Mouse (Mus musculus) megakaryocyte progenitor cell, adult 5-6 weeks (primary cell): Measurements from ENCODE around the gene Syt3. TPM values are rescaled to one million over a fixed set of nuclear protein-coding genes. Genes with fewer than 3 reads are reported as not detected.

Experiments used
- ATAC-seq: replicated peaks from 2 replicates; pipeline ENCODE4 v1.8.0; 2016; ENCODE audit warnings: mild to moderate bottlenecking, moderate TSS enrichment, inconsistent platforms; ENCODE audit not compliant: poor library complexity
- total RNA-seq, 2 experiments: library from RNA; stranded (forward) in 1 of 2; stranded (reverse) in 1 of 2; fragments of 157-497, 149-512 nt in 1 of 2; fragments of 200-1000 nt in 1 of 2; gene quantifications; 2 replicates each; pipeline versions ENCODE4 v1.2.3 to v1.2.4; 2015 to 2017

The Syt3 gene
- total RNA-seq, 2 experiments from 2014 or later: 0.12 to 0.22 TPM

- no peak for ATAC-seq
Observed at GRCm38 (mm10) chr7:44356590-44357481, 27.1 kb upstream of the Syt3 start.

GRCm38 (mm10) chr7:44357531-44357930, 26.4 kb upstream of the Syt3 start:
- ATAC-seq: no peak

GRCm38 (mm10) chr7:44358012-44358411, 25.9 kb upstream of the Syt3 start:
- no peak for ATAC-seq

- no peak for ATAC-seq
Observed at GRCm38 (mm10) chr7:44358886-44359654, 24.8 kb upstream of the Syt3 start.

DNA sequence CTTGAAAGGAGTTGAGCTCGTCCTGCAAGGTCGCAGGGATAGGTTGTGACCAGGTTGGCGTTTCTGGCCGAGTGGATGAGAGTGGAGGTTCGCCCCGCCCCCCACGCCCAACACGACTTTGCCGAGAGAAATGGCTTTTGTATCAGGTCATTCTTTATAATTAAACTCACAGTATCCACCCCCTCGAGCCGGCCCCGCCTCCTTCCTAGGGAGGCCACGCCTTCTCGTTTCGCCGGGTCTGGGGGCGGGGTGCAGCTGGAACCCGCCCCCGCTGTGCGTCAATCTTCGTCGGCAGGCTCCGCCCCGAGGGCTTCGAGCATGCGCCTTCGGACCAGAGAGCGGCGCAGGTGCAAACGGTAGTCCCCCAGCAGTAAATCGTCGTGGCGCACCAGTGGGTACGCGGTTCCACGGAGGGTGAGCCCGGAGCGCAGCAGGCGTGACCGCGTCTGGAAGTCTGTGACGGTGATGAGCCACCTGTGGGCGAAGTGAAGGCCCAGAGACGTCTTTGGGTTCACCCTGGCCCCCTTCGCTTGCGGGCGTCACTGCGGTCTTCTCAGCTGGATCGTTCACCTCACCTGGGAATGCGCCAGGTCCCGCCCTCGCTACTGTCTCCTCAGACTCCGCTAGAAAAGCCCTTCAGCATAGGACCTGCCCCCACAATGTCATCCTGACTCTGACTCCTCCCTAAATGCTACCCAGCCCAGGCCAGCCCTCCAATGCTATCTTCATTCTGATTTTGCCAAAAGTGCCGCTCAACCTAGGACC, 23.8 kb upstream of the Syt3 start:
- ATAC-seq: peak; percentile 90

DNA sequence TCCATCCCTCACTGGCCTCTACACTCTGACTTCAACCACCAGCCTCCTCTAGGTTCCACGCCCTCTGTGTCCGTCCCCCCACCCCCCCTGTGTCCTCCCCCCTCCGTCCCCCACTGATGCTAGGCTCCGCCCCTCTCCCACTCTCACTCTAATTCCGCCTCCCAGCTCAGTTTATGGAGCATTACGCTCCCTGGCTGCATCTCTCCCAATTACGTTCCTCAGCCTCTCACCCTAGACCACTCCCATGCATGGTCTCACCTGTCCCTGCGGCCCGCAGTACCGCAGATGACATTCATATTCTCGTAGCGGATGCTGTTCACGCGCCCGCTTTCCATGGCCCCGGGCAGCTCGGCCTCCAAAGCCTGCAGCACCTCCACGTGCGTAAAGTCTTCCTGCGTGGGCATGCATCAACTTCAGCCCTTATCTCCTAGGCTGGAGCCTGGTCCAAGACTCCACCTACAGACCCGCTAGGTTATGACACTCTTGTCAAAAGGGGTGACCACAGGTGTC, 23.1 kb upstream of the Syt3 start:
- ATAC-seq: no peak

- ATAC-seq: no peak
Observed at GRCm38 (mm10) chr7:44372678-44373077, 11.2 kb upstream of the Syt3 start.

DNA sequence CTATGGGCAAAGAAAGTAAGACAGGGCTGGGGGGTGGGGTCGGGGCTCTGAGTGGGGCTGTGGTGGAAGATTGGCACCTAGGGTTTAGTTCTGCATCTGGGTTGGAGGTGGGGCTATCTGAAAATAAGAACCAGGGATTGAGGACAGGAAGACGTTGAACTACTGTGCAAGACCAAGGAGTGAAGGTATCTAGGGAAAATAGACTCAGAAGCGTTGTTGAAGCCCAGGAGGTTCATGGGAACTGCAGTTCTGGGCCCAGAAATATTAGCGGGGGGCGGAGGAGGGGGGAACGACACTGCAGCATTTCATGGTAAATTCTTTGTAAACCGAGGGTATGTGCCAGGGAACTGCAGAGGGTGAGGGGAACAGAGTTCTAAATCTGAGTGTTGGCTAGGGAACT, 10.4 kb upstream of the Syt3 start:
- peak; percentile 34; the same call in 1 of the 2 replicates for ATAC-seq

DNA sequence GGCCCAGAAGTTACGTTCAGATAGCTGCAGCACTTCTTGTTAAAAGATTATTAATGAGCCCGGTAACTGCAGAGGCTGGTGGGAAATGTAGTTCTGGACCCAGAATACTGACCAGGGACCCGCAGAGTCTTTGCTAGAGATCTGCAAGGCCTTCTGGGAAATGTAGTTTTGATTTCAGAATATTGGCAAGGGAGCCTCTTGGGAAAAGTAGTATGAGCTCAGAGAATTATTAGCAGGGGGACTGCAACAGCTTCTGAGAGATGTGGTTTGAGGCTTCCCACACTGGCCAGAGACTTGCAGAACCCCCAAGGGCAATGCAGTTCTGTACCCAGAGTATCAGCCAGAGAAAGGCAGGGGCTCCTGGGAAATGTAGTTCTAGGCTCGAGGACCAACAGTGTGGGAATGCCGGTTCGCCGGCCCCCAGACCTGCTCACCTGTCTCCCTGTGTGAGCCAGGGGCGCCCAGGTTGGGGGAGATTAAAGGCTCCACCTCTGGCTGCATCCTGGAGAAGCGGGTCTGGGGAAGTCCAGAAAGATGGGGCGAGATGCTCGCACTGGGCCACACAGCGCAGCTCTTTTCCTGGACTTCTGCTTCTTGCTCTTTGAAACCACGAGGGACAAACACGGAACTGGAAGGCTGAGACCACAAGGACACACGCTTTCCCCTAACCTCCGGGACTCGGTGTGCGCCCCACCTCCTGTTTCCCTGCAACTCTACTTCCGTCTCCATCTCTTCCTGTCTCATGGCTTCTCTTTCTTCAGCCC, 9.8 kb upstream of the Syt3 start:
- peak; percentile 92 for ATAC-seq

- ATAC-seq: no peak
Observed at GRCm38 (mm10) chr7:44374756-44375155, 9.1 kb upstream of the Syt3 start.

DNA sequence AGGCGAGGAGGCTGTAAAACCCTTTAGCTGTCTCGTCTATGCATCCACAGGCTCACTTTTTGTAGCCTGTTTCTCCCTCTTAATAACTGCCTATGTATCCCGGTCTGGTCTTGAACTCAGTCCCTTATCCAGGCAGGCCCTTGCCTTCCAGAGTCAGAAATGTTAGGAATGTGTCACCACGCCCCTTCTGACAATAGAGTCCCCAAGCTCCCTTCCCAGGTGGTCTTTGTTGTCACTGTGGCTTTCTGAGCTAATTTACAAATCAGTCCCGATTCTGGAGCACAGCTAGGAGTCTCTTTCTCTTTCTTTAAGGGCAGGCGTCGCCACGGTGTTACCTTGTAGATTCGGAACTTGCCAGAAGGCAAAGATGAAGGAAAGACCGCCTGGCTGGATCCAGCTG, 8.7 kb upstream of the Syt3 start:
- ATAC-seq: no peak

- ATAC-seq: no peak
Observed at GRCm38 (mm10) chr7:44375793-44376192, 8.1 kb upstream of the Syt3 start.

DNA sequence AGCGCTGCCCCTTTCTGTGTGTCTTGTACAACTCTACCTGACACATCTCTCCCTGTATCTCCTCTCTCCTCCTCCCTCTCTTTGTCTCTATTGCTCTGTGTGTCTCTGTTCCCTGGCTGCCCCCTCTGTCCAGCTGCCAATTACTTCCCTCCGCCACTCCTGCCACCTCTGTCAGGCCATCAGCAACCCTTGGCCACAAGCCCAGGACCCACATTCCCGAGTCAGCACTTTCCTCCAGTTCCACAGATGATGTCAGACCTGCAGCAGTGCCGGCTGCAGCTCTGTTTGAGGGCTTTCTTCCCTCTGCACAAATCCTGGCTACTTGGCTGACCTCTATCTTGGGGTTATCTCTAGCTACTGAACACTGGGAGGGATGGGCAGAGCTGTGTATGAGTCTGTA, 5.6 kb upstream of the Syt3 start:
- ATAC-seq: no peak

- no peak for ATAC-seq
Observed at GRCm38 (mm10) chr7:44382541-44382940, 1.4 kb upstream of the Syt3 start.

- ATAC-seq: peak; percentile 29; the same call in 1 of the 2 replicates
Observed at GRCm38 (mm10) chr7:44384716-44385059, 786 bp downstream of the Syt3 start.

GRCm38 (mm10) chr7:44385720-44386119, 1.8 kb downstream of the Syt3 start, which contains the start of gene 1700008O03Rik:
TSS of gene 1700008O03Rik (minus strand) at chr7:44385820.
- no peak for ATAC-seq

DNA sequence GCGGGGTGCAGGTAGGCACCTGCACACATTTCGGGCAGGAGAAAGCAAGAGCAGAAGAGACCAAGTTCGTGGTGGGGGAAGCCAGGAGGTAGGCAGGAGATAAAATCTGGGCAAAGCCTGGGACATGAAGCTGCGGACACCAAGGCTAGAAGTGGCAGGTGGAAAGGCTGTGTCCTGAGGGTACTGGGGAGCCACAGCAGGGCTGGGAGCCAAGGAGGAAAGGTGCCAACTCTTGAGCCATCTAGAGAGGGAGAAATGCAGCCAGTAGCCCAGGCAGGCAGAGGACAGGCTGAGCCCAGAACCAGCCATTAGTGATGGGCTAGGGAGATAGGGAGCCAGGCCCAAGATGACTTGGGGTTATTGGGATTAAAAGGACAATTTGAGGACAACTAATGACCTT, 7.9 kb downstream of the Syt3 start:
- ATAC-seq: no peak

DNA sequence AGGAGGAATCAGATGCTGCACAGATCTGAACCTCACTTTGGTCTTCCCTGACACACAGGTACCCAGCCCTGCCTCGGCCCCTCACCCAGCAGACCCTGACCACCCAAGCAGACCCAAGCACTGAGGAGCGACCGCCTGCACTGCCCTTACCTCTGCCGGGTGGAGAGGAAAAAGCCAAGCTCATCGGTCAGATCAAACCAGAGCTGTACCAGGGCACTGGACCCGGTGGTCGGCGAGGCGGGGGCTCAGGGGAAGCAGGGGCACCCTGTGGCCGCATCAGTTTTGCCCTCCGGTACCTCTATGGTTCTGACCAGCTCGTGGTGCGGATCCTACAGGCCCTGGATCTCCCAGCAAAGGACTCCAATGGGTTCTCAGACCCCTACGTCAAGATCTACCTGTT, 8.4 kb downstream of the Syt3 start:
- ATAC-seq: no peak

DNA sequence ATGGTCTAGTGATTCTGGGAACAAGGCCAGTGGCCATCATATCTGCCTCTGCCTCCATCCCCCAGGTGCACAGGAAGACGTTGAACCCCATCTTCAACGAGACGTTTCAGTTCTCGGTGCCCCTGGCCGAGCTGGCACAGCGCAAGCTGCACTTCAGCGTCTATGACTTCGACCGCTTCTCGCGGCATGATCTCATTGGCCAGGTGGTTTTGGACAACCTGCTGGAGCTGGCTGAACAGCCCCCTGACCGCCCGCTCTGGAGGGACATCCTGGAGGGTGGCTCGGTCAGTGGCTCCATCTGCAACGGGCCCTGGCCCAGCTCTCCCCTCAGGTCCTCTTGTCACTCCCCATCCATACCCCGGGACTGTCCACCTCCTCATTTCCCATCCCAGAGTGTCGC, 9.4 kb downstream of the Syt3 start:
- ATAC-seq: no peak

- ATAC-seq: peak; percentile 89
Observed at GRCm38 (mm10) chr7:44398570-44398969, 14.7 kb downstream of the Syt3 start.
